Mouse (Mus musculus) liver, postnatal 0 days (tissue): ENCODE measurements around the gene Rsph10b.

Source experiments
- CTCF ChIP-seq: sonication (generic); IDR thresholded peaks from 2 replicates; pipeline ENCODE4 v1.5.1; 2016; ENCODE audit warnings: antibody characterized with exemption, low read depth
- EP300 ChIP-seq: IDR thresholded peaks from 2 replicates; pipeline ENCODE4 v1.6.1; 2016; ENCODE audit warnings: antibody characterized with exemption, low read depth, mild to moderate bottlenecking

DNA sequence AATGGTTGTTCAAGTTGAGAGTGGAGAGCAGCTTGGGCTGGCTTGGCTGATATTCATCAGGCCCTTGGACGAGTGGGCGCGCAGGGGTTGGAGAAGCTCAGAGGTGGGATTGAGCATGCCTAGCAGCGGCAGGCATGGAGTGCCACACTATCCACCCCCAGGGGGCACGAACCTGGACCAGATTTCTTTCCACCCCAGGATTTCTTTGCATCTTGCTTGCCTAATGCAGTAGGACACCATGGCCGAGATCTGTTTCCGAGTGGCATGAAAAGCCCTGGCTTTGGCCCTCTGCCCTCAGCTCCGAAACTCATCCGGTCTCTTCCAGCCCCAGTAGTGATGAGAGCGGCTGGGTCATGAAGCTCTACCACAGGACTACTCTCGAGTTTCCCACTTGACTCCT lies 579 bp downstream of the Rsph10b start:
- TF ChIP-seq CTCF (no peak), EP300 (no peak)
